Mouse (Mus musculus) kidney, postnatal 25 days (tissue): Measurements from ENCODE around the gene Gtpbp3.

Source experiments
- DNase-seq, 2 experiments: peaks; one replicate each; pipeline ENCODE4 v3.0.0; 2021; ENCODE audit warnings: mixed read lengths in 2 of 2

Gene Gtpbp3

DNA sequence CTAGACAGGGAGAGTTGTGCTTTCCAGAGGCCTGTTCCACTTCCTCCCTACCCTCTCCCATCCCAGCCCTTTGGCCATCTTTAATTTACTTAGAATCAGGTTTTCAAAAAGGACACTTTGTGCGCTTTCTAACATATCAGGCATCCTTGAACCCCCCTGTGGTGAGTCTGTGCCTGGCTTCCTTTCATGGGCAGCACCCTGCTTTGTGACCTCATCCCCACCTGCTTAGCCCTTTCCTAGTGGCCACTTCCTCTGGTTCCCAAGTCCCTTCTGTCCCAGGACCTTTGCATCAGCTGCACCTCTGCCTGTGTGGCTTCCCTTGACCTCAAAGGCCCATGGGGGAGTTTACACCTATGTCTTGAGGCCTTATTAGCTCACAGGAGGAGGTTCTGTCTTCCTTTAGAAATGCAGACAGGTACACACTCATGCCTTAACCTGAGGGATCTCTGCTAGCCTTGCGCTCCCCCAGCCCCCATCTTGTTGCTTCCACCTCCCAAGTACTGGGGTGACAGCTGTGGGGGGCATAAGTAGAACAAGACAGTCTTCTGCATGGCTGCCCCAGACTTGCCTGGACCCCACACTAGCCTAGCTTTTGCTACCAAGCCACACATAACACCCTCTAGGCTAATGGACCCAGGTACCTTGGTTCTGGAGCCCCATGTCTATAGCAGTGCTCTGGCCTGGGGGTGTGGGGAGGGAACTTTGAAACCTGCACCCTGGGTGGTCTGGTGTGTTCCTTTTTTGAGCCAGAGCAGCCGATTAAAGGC is 17.6 kb upstream of the Gtpbp3 start:
- DNase-seq, result no peak

DNA sequence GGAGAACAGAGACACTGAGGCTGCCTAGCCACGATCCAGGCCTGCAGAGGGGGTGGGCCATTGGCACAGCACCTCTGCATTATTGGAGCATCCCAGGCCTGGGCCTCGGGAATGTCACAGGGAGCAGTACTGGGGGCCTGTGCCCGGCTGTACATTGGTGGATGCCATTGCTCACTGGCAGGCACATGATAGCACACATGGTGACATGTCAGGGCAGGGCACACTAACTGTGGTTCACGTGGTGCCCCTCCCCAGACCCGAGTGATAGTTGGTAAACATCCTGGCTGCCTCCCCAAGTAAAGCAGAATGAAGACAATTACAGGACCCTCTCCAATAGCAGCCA is 17.0 kb upstream of the Gtpbp3 start:
- DNase-seq, result no peak

DNA sequence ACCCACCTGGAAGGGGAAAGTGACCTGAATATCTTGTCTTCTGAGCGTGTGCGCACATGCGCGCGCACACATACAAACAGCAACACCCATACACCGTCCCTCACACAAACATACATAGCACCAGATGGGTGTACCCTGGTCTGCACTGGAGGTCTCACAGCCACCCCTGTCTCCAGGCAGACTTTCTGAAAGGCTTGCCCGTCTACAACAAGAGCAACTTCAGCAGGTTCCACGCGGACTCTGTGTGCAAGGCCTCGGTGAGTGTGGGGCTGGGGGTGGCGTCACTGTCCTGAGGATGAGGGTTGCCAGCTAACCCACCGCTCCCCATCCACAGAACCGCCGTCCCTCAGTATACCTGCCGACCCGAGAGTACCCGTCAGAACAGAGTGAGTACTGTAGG is 16.0 kb upstream of the Gtpbp3 start:
- DNase-seq, result no peak

DNA sequence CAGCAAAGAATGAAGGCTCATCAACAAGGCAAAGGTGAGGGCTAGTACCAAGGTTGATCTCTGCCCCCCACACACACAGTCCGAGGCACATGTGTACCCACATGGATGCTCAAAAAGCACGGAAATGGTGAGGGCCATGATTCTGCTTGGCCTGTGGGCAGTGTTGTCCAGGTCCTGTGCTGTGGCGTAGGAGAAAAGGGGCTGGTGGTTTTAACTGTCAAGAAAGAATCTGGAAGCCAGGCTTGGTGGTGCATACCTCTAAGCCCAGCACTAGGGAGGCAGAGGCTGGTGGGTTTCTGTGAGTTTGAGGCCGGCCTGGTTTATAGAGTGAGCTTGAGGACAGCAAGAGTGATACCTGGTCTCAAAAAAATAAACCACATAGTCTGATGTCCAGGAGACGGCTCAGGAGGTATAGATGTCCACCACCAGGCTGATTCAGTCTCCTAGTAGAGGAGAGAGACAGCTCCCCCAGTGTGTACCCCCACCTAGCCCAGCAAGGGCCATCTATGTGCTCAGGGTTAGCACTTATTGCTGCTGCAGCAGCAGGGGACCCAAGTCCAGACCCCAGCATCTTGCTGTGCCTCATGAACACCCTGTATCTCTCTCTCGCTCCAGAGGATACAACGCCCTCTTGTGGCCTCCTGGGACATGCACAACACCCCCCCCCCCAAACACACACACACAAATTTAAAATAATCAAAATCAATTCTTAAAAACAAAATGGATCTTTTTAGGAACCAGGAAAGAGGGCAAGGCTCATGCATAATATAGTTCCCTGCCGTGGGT is 15.1 kb upstream of the Gtpbp3 start:
- DNase-seq, result no peak

DNA sequence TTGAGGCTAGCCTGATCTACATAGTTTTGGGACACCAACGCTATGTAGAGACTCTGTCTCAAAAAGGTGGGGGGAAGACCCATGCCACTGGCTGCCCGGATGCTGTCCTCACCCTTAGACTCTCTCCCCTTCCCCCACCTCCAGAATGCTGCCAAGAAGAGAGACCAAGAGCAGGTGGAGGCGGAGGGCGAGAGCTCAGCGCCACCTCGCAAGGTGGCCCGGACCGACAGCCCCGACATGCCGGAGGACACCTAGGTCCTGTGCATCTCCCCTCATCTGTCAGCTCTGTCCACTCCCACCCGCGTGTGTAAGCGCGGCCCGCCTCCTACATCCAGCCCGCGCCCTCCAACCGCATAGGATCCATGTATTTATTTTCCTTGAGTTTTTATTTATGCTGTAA is 13.6 kb upstream of the Gtpbp3 start:
- DNase-seq, result peak in 1 of 2 experiments; percentile 30

DNA sequence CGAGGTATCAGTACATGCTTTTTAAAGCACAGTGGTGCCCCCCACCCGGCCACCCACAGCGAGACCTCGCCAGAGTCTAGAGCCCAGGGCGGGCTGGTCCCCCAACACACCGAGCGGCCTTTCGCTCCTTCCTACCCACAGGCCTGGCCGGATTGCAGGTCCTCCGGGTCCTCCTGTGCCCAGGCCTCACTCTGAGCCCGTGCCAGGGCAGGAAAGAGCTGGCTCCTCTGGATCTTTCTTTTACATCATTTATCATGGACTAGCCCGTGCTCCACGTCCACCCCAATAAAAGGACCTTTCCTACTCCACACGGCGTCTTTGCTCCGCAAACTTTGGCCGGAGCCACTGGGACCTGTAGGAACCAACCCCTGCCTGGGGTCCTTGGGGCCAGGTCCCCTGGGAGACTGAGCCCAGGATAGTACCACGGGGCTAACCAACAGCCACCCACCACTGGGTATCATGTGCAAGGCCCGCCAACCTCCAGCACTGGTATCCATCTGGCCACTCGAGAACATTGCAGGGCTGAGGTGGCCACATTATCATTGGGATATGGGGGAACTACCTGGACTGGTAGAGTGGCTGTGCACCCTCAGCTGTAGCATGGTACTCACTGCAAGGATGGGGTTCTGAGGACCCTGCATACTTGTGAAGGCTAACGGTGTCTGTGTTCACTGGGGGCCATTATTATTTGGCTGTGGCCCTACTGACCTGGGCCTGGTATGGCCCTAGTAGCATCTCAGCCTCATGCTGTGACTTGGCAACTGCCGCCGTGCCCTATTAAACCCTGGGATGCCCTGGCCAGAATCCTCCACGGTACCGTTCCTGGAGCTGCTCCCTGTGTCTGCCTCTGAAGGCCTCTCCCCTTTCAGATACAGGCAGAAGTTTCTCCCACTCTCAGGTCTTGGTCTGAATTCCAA is 12.9 kb upstream of the Gtpbp3 start:
- peak in 1 of 2 experiments; percentile 43 for DNase-seq

DNA sequence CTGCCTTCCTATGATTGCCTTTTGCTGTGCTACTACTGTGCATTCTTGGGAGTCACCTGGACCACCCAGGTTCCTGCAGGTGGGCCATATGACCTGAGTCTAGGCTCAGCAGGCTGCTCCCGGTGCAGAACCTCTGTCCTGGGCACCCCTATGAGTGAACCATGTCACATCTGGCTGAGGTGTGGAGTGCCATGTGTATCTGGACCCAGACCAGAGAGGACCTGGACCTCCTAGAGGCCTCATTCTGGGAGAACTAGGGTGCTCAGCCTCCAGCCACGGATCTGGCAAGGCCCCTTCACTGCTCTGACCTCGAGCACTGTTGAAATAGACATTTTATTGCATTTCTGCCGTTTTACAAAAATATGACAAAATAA is 12.2 kb upstream of the Gtpbp3 start:
- DNase-seq, result no peak

DNA sequence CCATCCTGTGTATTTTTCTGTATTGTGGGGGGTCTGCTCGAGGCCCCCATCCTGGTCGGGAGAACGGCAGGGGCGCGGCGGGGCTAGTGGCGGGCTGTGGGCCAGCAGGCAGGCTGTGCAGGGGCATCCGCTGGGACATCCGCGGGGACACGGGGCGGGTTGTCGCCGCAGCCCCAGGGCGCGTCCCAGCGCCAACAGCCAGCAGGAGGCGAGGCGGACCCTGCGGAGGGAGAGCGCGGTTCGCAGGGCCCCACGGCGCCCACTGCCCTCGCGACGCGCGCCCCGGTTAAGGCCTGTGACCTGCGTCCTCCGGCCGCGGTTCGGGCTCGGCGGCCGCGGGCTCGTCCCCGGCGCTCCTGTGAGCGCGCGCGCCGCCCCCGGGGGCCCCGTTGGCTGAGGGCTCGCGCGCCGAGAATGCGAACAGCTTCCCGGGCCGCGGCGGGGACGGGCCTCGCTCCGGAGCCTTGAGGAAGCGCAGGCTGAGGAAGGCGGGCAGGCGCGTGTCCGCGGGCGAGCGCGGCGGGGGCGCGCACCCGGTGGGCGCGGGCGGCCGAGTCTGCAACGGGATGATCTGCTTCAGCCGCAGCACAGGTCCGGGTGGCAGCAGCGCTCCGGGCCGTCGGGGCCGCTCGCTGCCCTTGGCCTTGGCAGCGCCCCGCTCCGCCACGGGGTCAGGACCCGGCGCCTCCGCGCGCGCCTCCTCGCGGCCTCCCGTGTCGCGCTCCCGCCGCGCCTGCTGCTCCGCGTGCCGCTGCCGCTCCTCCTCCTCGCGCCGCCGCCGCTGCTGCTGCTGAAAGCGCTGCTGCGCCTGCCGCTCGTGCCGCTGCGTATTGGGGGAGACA is 11.6 kb upstream of the Gtpbp3 start:
- peak; percentile 78 to 93 for DNase-seq

DNA sequence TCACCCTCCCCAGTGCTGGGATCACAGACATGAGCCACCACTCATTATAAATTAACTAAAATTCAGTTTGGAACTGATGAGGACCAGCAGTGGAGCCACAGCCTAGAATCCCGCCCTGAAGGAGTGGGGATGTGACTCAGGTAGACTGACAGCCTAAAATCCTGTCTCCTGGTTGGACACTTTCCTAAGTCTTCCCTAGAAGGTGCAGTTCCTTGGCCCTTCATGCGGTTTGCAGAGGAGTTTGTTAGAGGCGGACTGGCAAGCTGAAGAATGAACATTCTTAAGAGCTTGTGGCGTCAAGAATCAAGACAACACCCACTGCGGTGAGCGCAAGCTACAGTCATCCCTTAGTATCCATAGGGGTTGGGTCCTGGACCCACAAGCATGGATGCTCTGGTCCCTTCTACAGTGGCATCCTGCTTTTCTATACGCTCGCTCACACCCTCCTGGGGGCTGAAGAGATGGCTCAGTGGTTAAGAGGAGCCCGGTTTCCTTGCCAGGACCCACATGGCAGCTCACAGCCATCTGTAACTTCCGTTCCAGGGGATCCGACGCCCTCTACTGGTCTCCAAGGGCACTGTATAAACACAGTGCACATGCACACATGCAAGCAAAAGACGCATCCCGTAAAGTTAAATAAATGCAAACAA is 10.6 kb upstream of the Gtpbp3 start:
- DNase-seq, result no peak

DNA sequence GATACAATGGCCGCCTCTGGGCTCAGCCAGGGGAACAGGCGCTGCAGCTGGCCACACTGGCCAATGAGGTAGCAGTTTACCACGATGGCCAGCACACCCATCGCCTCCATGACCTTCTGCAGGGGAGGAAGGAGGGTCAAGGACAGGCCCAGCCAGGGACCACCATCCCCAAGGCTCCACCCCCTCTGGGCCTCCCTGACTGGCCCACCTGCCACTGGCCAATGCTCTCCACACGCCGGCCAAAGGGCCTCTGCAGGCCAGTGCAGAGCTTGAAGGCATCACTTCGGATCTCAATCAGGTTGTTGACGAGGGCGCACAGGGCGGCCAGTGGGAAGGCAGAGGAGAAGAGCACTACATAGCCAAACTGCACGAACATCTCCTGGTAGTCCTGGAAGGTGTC is 9.0 kb upstream of the Gtpbp3 start:
- no peak for DNase-seq

DNA sequence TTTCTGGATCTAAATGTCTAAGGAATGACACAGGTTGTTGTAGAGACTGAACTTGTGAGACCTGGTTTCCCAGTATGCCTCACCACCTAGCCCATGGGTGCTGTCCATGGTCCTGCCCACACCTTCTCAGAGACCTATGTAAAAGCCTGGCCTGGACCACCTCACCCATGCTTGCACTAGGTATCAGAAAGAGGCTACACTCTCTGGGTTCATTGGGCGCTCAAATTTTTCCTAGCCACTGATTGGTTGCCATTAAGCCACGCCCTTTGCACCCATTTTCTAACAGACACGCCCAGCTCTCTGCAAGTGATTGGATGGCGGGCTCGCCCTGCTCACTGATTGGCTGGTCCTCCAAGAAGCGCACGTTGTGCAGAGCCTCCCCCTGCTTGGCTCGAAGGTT is 4.0 kb upstream of the Gtpbp3 start:
- peak; percentile 65 to 79 for DNase-seq

DNA sequence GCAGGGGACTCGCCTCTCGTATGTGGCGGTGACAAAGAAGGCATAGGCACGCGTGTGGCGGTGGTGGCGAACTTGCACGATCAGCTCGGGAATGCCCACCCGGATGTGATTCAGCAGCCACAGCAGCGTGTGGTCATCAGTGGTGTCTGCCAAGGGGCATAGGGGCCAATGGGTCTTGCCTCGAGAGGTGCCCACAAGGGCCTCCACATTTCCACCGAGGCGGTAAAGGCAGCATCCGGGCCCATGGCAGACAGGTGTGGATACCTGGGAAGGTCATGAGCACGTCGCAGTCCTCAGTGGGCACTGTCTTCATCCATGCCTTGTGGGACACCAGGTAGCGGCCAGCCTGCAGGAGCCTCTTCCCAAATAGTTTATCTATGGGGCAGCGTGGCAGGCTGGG is 3.2 kb upstream of the Gtpbp3 start:
- DNase-seq, result no peak

DNA sequence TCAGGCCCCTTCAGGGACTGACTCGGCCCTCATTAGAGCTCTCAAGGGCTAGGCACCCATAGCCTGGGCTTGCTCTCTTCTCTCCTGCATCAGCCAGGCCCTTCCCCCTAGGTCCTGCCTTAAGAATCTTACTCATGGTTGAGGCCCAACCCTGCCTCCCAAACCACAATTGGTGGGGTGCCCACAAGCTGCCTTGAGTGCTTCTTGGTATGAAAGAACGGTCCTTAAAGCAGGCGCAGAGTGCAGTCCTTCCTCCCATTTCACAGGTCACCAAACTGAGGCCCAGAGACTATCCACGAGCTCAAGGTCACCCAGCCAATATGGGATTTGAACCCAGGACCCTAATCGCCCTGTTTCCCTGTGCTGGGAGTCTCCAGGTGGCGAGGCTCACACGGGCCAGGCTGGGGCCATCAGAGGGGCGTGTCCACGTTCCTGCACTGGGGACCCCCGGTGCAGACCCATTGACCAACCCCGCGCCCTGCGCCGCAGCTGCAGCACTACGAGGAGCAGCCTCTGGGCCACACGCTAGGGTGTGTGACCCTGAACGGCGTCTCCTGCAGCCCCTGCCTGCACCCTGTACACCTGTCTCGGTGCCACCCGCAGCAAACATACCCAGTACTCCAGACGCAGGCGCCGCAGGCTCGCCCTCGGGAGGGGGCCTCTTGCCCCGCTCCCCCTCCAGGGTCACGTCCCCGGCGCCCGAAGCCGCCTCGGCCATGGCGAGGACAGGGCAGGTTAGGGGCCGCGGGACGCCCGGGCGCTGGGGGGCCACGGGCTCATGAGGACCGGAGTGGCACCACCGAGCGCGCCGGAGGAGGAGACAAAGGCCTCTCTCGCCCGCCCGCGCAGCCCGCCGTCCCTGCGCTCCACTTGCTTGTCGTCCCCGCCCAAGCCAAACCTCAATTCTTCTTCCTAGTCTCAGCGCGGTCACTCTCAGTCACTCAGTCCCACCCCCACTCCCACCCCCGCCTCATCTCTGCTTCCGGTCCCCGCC is 2.5 kb upstream of the Gtpbp3 start, which contains the start of gene Ano8:
Gene Ano8, minus strand, starts transcription at position 822 of the 994 bp plus-strand sequence.
- DNase-seq, result peak; percentile 89 to 95

DNA sequence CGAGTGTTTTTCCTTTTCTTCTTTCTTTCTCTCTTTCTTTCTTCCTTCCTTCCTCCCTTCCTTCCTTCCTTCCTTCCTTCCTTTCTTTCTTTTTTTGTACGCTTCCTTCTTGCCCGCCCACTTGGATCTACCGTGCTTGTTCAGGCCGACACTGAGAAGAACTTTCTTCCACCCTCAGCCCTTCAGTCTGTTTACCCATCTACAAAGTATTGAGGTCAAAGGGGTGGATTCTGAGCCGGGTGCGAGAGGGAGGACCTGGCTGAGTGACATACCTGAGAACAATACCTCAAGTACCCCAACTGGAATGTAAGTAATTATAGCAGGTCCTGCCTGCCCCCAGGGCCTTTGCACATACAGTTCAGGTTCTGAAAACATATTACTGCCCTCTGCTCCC is 1.8 kb upstream of the Gtpbp3 start:
- no peak for DNase-seq

DNA sequence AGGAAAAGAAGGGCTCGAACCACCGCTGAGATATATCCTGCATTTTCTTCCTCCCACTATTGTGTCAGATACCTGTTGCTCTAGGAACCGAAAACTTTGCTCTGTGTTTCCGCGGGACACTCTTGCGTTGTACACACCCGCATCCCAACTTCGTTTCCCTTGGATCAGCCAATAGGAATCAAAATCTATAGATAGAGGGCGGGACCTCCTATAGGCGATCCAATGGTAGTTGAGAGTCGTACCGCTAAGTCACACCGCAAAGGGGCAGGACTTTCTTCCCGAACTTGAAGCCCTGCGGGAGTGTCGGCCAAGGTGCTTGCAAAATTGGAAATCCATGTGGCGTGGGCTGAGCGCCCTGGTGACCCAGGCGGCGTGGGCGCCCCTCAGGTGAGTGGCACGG is 551 bp downstream of the Gtpbp3 start:
- DNase-seq, result peak; percentile 85 to 92

DNA sequence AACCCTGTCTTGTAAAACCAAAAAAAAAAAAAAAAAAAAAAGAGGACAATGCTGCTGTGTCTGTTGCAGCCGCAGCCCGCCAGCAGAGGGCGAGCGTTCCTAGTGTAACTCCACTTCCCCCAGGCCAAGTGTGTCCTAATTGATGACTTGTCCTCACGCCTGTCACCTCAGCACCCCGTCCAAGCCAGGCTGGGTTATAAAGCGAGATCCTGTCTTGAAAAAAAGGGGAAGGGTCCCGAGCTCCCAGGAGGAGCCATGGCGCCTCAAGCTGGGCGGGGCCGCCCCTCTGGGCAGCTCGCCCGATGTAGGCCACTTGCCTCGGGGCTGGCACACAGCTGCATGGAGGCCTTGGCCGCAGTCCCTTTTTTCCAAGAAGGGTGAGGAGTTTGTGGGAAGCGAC is 7.1 kb downstream of the Gtpbp3 start:
- peak; percentile 89 to 94 for DNase-seq

DNA sequence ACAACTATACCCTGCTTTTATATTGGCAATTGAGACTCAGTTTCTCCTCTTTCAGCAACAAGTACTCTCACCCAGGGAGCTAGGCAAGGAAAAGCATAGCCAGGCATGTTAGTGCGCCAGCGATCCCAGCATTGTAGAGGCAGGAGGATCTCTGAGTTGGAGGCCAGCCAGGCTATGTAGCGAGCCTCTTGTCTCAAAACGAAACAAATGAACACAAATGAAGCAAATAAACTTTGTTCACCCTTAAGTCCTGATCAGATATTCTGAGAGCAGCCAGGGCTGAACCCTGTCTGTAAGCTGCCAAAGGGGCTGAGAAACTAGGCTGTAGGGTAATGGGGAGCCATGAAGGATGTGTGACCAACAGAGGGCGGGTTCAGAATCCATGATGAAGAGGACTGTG is 7.9 kb downstream of the Gtpbp3 start:
- DNase-seq, result peak; percentile 58 to 63

DNA sequence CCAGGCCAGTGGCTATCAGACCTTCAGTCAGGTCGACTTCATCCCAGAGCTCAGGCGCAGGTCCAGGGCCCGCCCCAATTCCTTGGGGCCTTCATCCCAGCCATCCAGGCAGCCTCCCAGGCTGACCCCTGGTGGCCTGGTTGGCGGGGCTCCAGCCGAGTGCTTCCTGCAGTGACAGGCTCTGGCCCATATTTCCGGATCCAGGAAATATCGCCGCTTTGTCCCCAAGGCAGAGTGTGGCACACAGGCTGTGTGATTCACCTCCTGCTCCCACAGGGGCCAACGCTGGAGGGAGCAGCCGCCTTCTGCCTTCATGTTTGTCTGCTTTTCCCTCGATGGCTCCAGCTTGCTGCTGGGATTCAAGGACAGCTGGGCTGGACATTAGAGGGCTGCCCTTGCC is 8.6 kb downstream of the Gtpbp3 start:
- DNase-seq, result peak; percentile 96 to 97

DNA sequence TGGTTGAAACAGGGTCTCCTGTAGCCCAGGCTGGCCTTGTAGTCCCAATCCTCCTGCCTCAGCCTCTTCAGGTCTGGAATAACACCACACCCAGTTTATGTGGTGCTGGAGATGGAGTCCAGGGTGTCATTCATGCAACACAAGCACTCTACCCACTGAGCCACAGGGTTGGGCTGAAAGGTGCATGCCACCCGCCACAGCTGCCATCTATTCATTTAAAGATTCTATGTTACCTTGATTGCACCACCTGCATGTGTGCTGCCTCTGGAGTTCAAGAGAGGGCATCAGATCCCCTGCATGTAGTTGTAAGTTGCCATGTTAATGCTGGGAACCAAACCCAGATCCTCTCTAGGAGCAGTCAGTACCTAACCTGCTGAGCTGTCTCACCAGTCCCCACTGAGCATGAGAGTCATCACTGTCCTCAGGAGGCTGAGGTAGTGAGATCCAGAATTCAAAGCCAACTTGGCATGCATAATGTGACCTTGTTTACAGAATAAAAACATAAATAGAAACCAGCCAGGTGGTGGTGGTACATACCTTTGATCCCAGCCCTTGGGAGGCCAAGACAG is 9.3 kb downstream of the Gtpbp3 start:
- DNase-seq, result no peak

DNA sequence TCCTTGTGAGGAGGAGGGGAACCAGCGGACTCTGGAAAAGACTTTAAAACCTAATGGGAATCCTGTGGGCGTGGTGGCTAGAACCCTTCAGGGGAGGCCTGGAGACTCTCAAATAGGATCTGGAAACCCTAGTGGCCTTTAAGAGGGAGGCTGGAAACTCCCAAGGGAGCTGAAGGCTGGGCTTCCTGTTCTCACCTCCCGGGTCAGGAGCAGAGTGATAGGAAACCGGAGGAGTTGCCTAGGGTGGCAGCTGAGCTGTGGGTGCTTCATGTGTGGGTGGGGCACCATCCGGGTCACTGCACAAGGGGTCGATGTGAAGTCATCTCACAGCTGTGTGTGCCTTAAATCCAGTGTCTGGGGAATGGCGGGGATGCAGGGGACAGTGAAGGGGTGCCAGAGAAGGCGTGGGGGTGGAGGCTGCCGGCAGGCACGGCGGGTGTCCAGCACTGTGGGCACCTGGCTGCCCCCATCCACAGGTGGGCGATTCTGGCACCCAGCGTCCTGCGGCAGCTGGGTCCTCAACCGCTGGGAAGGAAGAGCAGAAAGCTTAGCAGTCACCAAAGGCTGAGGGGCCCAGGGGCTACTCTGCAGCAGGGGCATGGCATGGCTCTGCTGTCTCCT is 10.1 kb downstream of the Gtpbp3 start:
- peak; percentile 72 to 87 for DNase-seq
